Mouse (Mus musculus) lung, postnatal 0 days (tissue): ENCODE data around the gene Pcdh15. TPM values are rescaled to one million over a fixed set of nuclear protein-coding genes. Genes with fewer than 3 reads are reported as not detected.

Experiments
- ATAC-seq: fragments of 200-750 bp; cut with Nextera tagmentation; 2 replicates; pipeline ENCODE4 v1.8.0; 2017; ENCODE audit warnings: moderate library complexity
- DNase-seq: peaks from one replicate; pipeline ENCODE4 v3.0.0-alpha.2; 2016; ENCODE audit warnings: low spot score
- H3K27ac ChIP-seq: fragments of 300-500 bp; sonication (generic); 2 replicates; pipeline ENCODE4 v1.5.1; 2014; ENCODE audit warnings: antibody characterized with exemption, mild to moderate bottlenecking, low read length, mixed read lengths
- H3K27me3 ChIP-seq: fragments of 300-500 bp; sonication (generic); replicated peaks from 2 replicates; pipeline ENCODE4 v1.6.1; 2014; ENCODE audit warnings: low read length, mixed read lengths; ENCODE audit not compliant: insufficient read depth
- H3K36me3 ChIP-seq: fragments of 300-500 bp; sonication (generic); 2 replicates; pipeline ENCODE4 v1.6.1; 2014; ENCODE audit warnings: low read length, mixed read lengths; ENCODE audit not compliant: insufficient read depth
- H3K4me1 ChIP-seq: fragments of 300-500 bp; sonication (generic); 2 replicates; pipeline ENCODE4 v1.6.1; 2014; ENCODE audit warnings: antibody characterized with exemption, low read depth, low read length, mixed read lengths; ENCODE audit not compliant: insufficient read depth
- H3K4me2 ChIP-seq: fragments of 300-500 bp; sonication (generic); replicated peaks from 2 replicates; pipeline ENCODE4 v1.6.1; 2014; ENCODE audit warnings: low read depth, mild to moderate bottlenecking, low read length, moderate library complexity, mixed read lengths
- H3K4me3 ChIP-seq: fragments of 300-500 bp; sonication (generic); 2 replicates; pipeline ENCODE4 v1.5.1; 2014; ENCODE audit warnings: low read depth, low read length
- H3K9ac ChIP-seq: fragments of 300-500 bp; sonication (generic); replicated peaks from 2 replicates; pipeline ENCODE4 v1.6.1; 2014; ENCODE audit warnings: low read depth, mild to moderate bottlenecking
- H3K9me3 ChIP-seq: fragments of 300-500 bp; sonication (generic); 2 replicates; pipeline ENCODE4 v1.6.1; 2016; ENCODE audit warnings: low read length, mixed read lengths
- CTCF ChIP-seq: IDR thresholded peaks from 2 replicates; pipeline ENCODE4 v1.5.1; 2016; ENCODE audit warnings: antibody characterized with exemption, mild to moderate bottlenecking
- EP300 ChIP-seq: IDR thresholded peaks from 2 replicates; pipeline ENCODE4 v1.6.1; 2016; ENCODE audit warnings: antibody characterized with exemption, mild to moderate bottlenecking, control low read depth
- WGBS: fragments of 180-500 bp; shearing (Covaris S2); extraction: QIAGEN DNeasy Blood & Tissue Kit; methylation state at CpG from one replicate; pipeline ENCODE4 v1.1.7; 2014; 5-methylcytosine and 5-hydroxymethylcytosine counted together
- polyA plus RNA-seq: library from polyadenylated mRNA; unstranded; fragments of >200 nt; fragmentation: Nextera tagmentation; extraction: Ambion mirVana; gene quantifications from 2 replicates; pipeline ENCODE4 v1.2.1, GENCODE M21; 2015

Gene Pcdh15
- polyA plus RNA-seq, 1 experiment from 2014 or later = 0.06 TPM

DNA sequence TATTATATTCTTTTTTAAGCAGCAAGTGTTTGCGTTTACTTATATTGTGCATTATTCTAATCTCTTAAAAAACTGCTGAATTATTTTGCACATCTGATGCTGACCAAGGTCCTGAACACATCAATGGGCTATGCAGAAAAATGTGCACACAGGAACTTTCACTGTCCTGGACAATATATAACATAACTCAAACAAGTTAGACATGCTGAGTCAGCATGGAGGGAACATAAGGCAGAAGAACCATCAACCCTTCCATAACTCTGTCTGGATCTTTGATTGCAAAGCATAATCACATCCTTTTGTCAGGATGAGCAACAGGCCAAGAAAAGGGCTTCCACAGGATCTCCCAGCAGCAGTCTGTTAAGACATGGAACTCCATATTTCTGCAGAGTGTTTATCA is 207.5 kb downstream of the Pcdh15 start:
- no peak for TF ChIP-seq CTCF
- no peak for TF ChIP-seq EP300
- DNase-seq (no peak), ATAC-seq (no peak)
- no peak overlapping the region for H3K4me3 ChIP-seq
- no peak overlapping the region for H3K9ac ChIP-seq
- H3K9me3 ChIP-seq = no peaks in the 10 kb centered on the region
- H3K36me3 ChIP-seq = no peaks in the 10 kb centered on the region
- H3K27me3 ChIP-seq = no peaks in the 10 kb centered on the region
- no peak overlapping the region for H3K4me2 ChIP-seq
- H3K27ac ChIP-seq = no peak overlapping the region
- no peaks in the 10 kb centered on the region for H3K4me1 ChIP-seq
- WGBS = 79% methylated on average over 1 of the region's 1 CpGs

DNA sequence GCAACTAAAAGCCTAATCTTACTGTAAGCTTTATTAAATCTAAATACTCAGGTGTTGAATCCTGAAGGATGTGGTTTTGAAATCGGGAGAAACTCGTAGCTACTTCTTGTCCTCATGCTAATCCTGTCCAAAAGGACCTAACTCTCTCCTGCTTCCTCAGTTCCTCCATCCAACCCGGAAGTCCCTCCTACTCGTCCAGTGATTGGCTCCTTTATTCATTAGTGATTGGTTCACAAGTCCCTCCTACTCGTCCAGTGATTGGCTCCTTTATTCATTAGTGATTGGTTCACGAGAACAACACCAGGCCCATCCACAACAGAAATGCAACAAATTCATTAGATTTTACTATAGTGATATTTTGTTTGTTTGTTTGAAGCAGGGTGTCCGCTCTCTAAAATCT is 227.7 kb downstream of the Pcdh15 start:
- no peak for TF ChIP-seq CTCF
- no peak for TF ChIP-seq EP300
- H3K4me3 ChIP-seq = no peak overlapping the region
- WGBS = 77% methylated on average over 7 of the region's 7 CpGs

DNA sequence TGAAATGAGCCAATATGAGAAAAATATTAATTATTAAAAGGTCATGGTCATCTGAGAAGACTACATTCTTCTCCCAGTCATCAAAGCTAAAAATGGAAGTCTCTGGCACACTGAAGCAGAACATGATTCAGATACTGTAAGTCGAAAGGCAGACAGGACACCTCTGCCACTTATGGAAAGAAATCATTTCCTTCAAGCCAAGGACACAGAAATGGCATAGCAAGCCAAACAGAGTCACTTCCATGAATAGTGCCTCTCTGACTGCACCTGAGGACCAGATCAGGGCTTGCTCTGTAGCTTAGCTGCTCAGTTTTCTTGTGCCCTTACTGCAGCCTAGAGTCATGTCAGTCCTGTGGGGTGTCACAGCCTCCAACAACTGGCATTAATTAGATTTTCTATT is 234.3 kb downstream of the Pcdh15 start:
- H3K4me1 ChIP-seq = no peaks in the 10 kb centered on the region
- no peaks in the 10 kb centered on the region for H3K27me3 ChIP-seq
- H3K4me2 ChIP-seq = no peak overlapping the region
- no peak overlapping the region for H3K9ac ChIP-seq
- ATAC-seq (no peak), DNase-seq (no peak)
- H3K36me3 ChIP-seq = no peaks in the 10 kb centered on the region
- H3K27ac ChIP-seq = no peak overlapping the region
- WGBS = 71% methylated on average over 1 of the region's 1 CpGs
- TF ChIP-seq CTCF (no peak), EP300 (no peak)
- no peaks in the 10 kb centered on the region for H3K9me3 ChIP-seq
- no peak overlapping the region for H3K4me3 ChIP-seq

More for the DNA sequence above, 227.7 kb downstream of the Pcdh15 start:
- DNase-seq = no peak
- no peaks in the 10 kb centered on the region for H3K36me3 ChIP-seq
- H3K4me1 ChIP-seq = no peaks in the 10 kb centered on the region
- no peaks in the 10 kb centered on the region for H3K9me3 ChIP-seq
- ATAC-seq = no peak
- H3K27ac ChIP-seq = no peak overlapping the region
- H3K27me3 ChIP-seq = no peaks in the 10 kb centered on the region
- H3K4me2 ChIP-seq = no peak overlapping the region
- H3K9ac ChIP-seq = no peak overlapping the region

DNA sequence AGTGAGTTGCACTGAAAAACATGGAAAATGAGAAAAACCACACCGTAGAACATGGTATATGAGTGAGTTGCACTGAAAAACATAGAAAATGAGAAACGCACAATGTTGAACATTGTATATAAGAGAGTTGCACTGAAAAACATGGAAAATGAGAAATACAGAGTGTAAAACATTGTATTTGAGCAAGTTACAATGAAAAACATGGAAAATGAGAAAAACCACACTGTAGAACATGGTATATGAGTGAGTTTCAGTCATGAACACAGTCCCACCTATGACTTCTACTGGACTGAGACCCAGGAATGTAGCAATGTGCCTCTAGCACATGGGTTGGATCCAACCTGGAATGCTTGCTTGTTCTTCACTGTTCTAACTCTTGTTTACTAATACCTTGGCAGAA is 279.9 kb downstream of the Pcdh15 start:
- Histone ChIP-seq H3K4me2 (no peak overlapping the region), H3K4me3 (no peak overlapping the region), H3K27me3 (no peaks in the 10 kb centered on the region), H3K27ac (no peak overlapping the region), H3K4me1 (no peaks in the 10 kb centered on the region), H3K9ac (no peak overlapping the region), H3K36me3 (no peaks in the 10 kb centered on the region), H3K9me3 (no peaks in the 10 kb centered on the region)
- 77% methylated on average over 2 of the region's 2 CpGs for whole genome bisulfite sequencing
- no peak for ATAC-seq
- no peak for TF ChIP-seq CTCF
- TF ChIP-seq EP300 = no peak
- no peak for DNase-seq

DNA sequence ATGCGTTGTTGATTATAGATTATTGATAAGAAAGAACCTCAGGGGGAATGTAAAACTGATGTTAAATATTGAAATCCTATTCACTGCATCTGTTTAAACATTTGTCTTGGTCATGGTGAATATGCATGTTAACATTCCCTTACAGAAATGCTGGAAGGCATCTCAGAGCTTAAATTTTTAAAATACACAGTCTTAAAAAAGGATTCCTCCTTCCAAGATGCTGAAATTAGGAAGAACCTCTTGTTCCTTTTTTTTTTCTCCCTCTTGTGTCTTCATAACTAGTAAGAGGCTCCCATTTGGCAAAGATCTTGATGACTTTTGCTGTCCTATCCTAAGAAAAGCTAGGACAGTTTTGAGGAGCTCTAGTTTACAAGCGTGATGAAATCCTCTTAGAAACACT is 284.9 kb downstream of the Pcdh15 start:
- DNase-seq = no peak
- no peak overlapping the region for H3K9ac ChIP-seq
- no peak overlapping the region for H3K4me2 ChIP-seq
- WGBS = 72% methylated on average over 2 of the region's 2 CpGs
- TF ChIP-seq CTCF (no peak), EP300 (no peak)
- H3K36me3 ChIP-seq = no peaks in the 10 kb centered on the region
- no peak overlapping the region for H3K4me3 ChIP-seq
- H3K27ac ChIP-seq = no peak overlapping the region
- H3K4me1 ChIP-seq = no peaks in the 10 kb centered on the region
- H3K27me3 ChIP-seq = no peaks in the 10 kb centered on the region
- no peaks in the 10 kb centered on the region for H3K9me3 ChIP-seq
- ATAC-seq = no peak

DNA sequence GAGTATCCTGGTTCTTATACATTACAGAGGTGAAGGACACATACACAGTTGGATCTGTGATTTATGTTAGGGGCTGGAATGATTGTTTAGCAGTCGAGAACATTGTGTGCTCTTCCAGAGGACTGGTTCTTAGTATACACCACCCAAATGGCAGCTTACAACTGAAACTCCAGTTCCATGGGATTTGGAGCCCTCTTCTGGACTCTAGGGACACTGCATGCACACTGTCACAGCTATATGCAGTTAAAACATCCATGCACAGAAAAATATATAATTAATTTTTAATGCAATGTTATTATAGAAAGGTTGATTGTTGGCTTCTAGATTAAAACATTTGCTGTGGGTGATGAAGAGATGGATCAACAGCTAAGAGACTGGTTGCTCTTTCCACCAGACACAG is 301.3 kb downstream of the Pcdh15 start:
- Histone ChIP-seq H3K9ac (no peak overlapping the region), H3K4me2 (no peak overlapping the region), H3K27ac (no peak overlapping the region), H3K36me3 (no peaks in the 10 kb centered on the region), H3K9me3 (no peaks in the 10 kb centered on the region), H3K4me1 (no peaks in the 10 kb centered on the region), H3K27me3 (no peaks in the 10 kb centered on the region), H3K4me3 (no peak overlapping the region)
- WGBS = 85% methylated on average over 1 of the region's 1 CpGs
- no peak for TF ChIP-seq EP300
- TF ChIP-seq CTCF = peak; percentile 25; the same call in 1 of the 2 replicates
- no peak for ATAC-seq
- no peak for DNase-seq

DNA sequence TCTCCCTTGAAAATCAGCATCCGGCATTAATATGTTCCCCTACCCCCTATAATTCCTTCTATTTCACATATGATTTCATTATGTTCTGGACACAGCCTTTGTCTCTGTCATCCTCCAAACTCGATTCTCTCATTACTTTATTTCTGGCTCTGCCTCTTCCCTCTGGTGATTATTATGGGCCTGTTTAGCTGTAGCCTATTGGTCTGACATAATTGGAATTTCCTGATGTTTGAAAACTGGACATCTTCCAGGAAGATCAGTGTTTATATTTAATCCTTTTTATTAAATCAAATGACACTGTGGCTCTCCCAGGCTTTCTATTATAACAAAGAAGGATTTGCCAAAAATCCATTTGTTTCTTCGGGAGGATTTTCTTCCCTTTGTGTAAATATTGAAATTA is 326.3 kb downstream of the Pcdh15 start:
- 47% methylated on average over 3 of the region's 3 CpGs for WGBS
- Histone ChIP-seq H3K27me3 (no peaks in the 10 kb centered on the region), H3K4me2 (no peak overlapping the region), H3K36me3 (no peaks in the 10 kb centered on the region), H3K4me1 (no peaks in the 10 kb centered on the region), H3K9me3 (no peaks in the 10 kb centered on the region), H3K9ac (no peak overlapping the region), H3K27ac (no peak overlapping the region), H3K4me3 (no peak overlapping the region)
- TF ChIP-seq CTCF (no peak), EP300 (no peak)
- DNase-seq = no peak
- no peak for ATAC-seq
